Mouse (Mus musculus): Measurements from ENCODE around the gene Eif4ebp2. TPM values are rescaled to one million over a fixed set of nuclear protein-coding genes. Genes with fewer than 3 reads are reported as not detected.
A peak's percentile ranks its signal among the peaks of the same experiment; 100 is the strongest.

Eif4ebp2 gene
- 74.4 and 80.6 TPM in 2 replicates for polyA plus RNA-seq (2015; fragmentation: Nextera tagmentation; extraction: Ambion mirVana)

- H3K4me3 ChIP-seq (replicated peaks), result peak within 1 kb of the TSS; percentile 97
- ATAC-seq, result peak; percentile 98
- WGBS, result 0% methylated on average over 34 of the region's 36 CpGs
Observed at GRCm38 (mm10) chr10:61452645-61453044, at the start of gene Eif4ebp2. Gene Eif4ebp2 (minus strand): TSS chr10:61452661.

GRCm38 (mm10) chr10:61500756-61501155, 48.3 kb upstream of the Eif4ebp2 start:
- H3K4me2 ChIP-seq (replicated peaks), result no peak overlapping the region
- no peak overlapping the region for H3K4me3 ChIP-seq (replicated peaks)
- peaks cover 7% of the 10 kb centered on the region; the same call in 1 of the 2 replicates for H3K4me1 ChIP-seq (replicated peaks)
- no peaks in the 10 kb centered on the region for H3K27me3 ChIP-seq (replicated peaks)
- no peaks in the 10 kb centered on the region for H3K36me3 ChIP-seq
- ATAC-seq, result no peak
- no peak overlapping the region for H3K27ac ChIP-seq
- H3K9ac ChIP-seq, result no peak overlapping the region
- H3K9me3 ChIP-seq, result no peaks in the 10 kb centered on the region
- 74% methylated on average over 7 of the region's 7 CpGs for WGBS

More at GRCm38 (mm10) chr10:61452645-61453044, at the start of gene Eif4ebp2:
- no peaks in the 10 kb centered on the region for H3K36me3 ChIP-seq
- peaks cover 23% of the 10 kb centered on the region for H3K4me1 ChIP-seq (replicated peaks)
- H3K9me3 ChIP-seq, result no peaks in the 10 kb centered on the region
- H3K9ac ChIP-seq, result peak within 1 kb of the TSS; percentile 96
- H3K4me2 ChIP-seq (replicated peaks), result peak within 1 kb of the TSS; percentile 77
- no peaks in the 10 kb centered on the region for H3K27me3 ChIP-seq (replicated peaks)
- H3K27ac ChIP-seq, result peak within 1 kb of the TSS; percentile 80

- H3K27me3 ChIP-seq (replicated peaks), result no peaks in the 10 kb centered on the region
- no peaks in the 10 kb centered on the region for H3K9me3 ChIP-seq
- H3K4me1 ChIP-seq (replicated peaks), result peaks cover 15% of the 10 kb centered on the region
- no peak overlapping the region for H3K4me3 ChIP-seq (replicated peaks)
- no peak overlapping the region for H3K27ac ChIP-seq
- no peak for ATAC-seq
- no peak overlapping the region for H3K4me2 ChIP-seq (replicated peaks)
- H3K36me3 ChIP-seq, result no peaks in the 10 kb centered on the region
- no peak overlapping the region for H3K9ac ChIP-seq
- 82% methylated on average over 20 of the region's 20 CpGs for WGBS
Observed at GRCm38 (mm10) chr10:61499505-61500466, 47.3 kb upstream of the Eif4ebp2 start.

GRCm38 (mm10) chr10:61496231-61496630, 43.8 kb upstream of the Eif4ebp2 start:
- H3K4me3 ChIP-seq (replicated peaks), result no peak overlapping the region

GRCm38 (mm10) chr10:61495461-61495860, 43.0 kb upstream of the Eif4ebp2 start:
- H3K4me2 ChIP-seq (replicated peaks), result no peak overlapping the region
- no peaks in the 10 kb centered on the region for H3K27me3 ChIP-seq (replicated peaks)
- no peaks in the 10 kb centered on the region for H3K36me3 ChIP-seq
- H3K4me1 ChIP-seq (replicated peaks), result peaks cover 20% of the 10 kb centered on the region
- no peak overlapping the region for H3K27ac ChIP-seq
- no peak for ATAC-seq
- H3K9ac ChIP-seq, result no peak overlapping the region
- WGBS, result 54% methylated on average over 4 of the region's 4 CpGs
- H3K9me3 ChIP-seq, result no peaks in the 10 kb centered on the region
- no peak overlapping the region for H3K4me3 ChIP-seq (replicated peaks)

More at GRCm38 (mm10) chr10:61496231-61496630, 43.8 kb upstream of the Eif4ebp2 start:
- Histone ChIP-seq H3K4me1 (replicated peaks) (peaks cover 20% of the 10 kb centered on the region), H3K9ac (no peak overlapping the region), H3K4me2 (replicated peaks) (no peak overlapping the region), H3K9me3 (no peaks in the 10 kb centered on the region), H3K27ac (peak overlapping the region; percentile 40; the same call in 1 of the 2 replicates), H3K36me3 (no peaks in the 10 kb centered on the region), H3K27me3 (replicated peaks) (no peaks in the 10 kb centered on the region)
- WGBS, result 48% methylated on average over 9 of the region's 9 CpGs
- ATAC-seq, result no peak

- Histone ChIP-seq H3K27me3 (replicated peaks) (no peaks in the 10 kb centered on the region), H3K9ac (no peak overlapping the region), H3K9me3 (no peaks in the 10 kb centered on the region), H3K4me2 (replicated peaks) (peak overlapping the region; percentile 30; the same call in 1 of the 2 replicates), H3K36me3 (no peaks in the 10 kb centered on the region), H3K4me1 (replicated peaks) (peaks cover 20% of the 10 kb centered on the region), H3K27ac (no peak overlapping the region), H3K4me3 (replicated peaks) (no peak overlapping the region)
- 12% methylated on average over 11 of the region's 11 CpGs for WGBS
- ATAC-seq, result peak; percentile 88
Observed at GRCm38 (mm10) chr10:61492040-61492439, 39.6 kb upstream of the Eif4ebp2 start.

GRCm38 (mm10) chr10:61491573-61491972, 39.1 kb upstream of the Eif4ebp2 start:
- Histone ChIP-seq H3K4me3 (replicated peaks) (no peak overlapping the region), H3K9ac (no peak overlapping the region), H3K27ac (no peak overlapping the region), H3K4me2 (replicated peaks) (peak overlapping the region; percentile 30; the same call in 1 of the 2 replicates), H3K9me3 (no peaks in the 10 kb centered on the region), H3K4me1 (replicated peaks) (peaks cover 20% of the 10 kb centered on the region), H3K27me3 (replicated peaks) (no peaks in the 10 kb centered on the region), H3K36me3 (no peaks in the 10 kb centered on the region)
- WGBS, result 29% methylated on average over 8 of the region's 8 CpGs
- ATAC-seq, result peak; percentile 29; the same call in 1 of the 2 replicates

- H3K9me3 ChIP-seq, result no peaks in the 10 kb centered on the region
- H3K27me3 ChIP-seq (replicated peaks), result no peaks in the 10 kb centered on the region
- ATAC-seq, result no peak
- H3K4me2 ChIP-seq (replicated peaks), result no peak overlapping the region
- WGBS, result 88% methylated on average over 6 of the region's 6 CpGs
- H3K27ac ChIP-seq, result no peak overlapping the region
- H3K4me3 ChIP-seq (replicated peaks), result no peak overlapping the region
- H3K9ac ChIP-seq, result no peak overlapping the region
- 0 out of 2 replicates have a peak, but pooled peaks cover 5% of the 10 kb centered on the region for H3K4me1 ChIP-seq (replicated peaks)
- no peaks in the 10 kb centered on the region for H3K36me3 ChIP-seq
Observed at GRCm38 (mm10) chr10:61488522-61489110, 36.2 kb upstream of the Eif4ebp2 start.

GRCm38 (mm10) chr10:61486551-61487339, 34.3 kb upstream of the Eif4ebp2 start:
- WGBS, result 84% methylated on average over 8 of the region's 8 CpGs
- Histone ChIP-seq H3K27me3 (replicated peaks) (no peaks in the 10 kb centered on the region), H3K27ac (no peak overlapping the region), H3K9me3 (no peaks in the 10 kb centered on the region), H3K36me3 (no peaks in the 10 kb centered on the region), H3K4me2 (replicated peaks) (no peak overlapping the region), H3K4me3 (replicated peaks) (no peak overlapping the region), H3K9ac (no peak overlapping the region), H3K4me1 (replicated peaks) (0 out of 2 replicates have a peak, but pooled peaks cover 2% of the 10 kb centered on the region)
- no peak for ATAC-seq

- no peak for ATAC-seq
- H3K9me3 ChIP-seq, result no peaks in the 10 kb centered on the region
Observed at GRCm38 (mm10) chr10:61484801-61485200, 32.3 kb upstream of the Eif4ebp2 start.

GRCm38 (mm10) chr10:61482771-61483170, 30.3 kb upstream of the Eif4ebp2 start:
- no peak overlapping the region for H3K4me3 ChIP-seq (replicated peaks)
- no peaks in the 10 kb centered on the region for H3K9me3 ChIP-seq
- no peak overlapping the region for H3K9ac ChIP-seq
- H3K4me2 ChIP-seq (replicated peaks), result no peak overlapping the region
- 91% methylated on average over 7 of the region's 7 CpGs for WGBS
- H3K36me3 ChIP-seq, result no peaks in the 10 kb centered on the region
- ATAC-seq, result no peak
- no peak overlapping the region for H3K27ac ChIP-seq
- H3K4me1 ChIP-seq (replicated peaks), result no peaks in the 10 kb centered on the region
- H3K27me3 ChIP-seq (replicated peaks), result no peaks in the 10 kb centered on the region

More at GRCm38 (mm10) chr10:61484801-61485200, 32.3 kb upstream of the Eif4ebp2 start:
- Histone ChIP-seq H3K9ac (no peak overlapping the region), H3K4me3 (replicated peaks) (no peak overlapping the region), H3K4me2 (replicated peaks) (no peak overlapping the region), H3K36me3 (no peaks in the 10 kb centered on the region), H3K27me3 (replicated peaks) (no peaks in the 10 kb centered on the region), H3K27ac (no peak overlapping the region), H3K4me1 (replicated peaks) (no peaks in the 10 kb centered on the region)
- WGBS, result 77% methylated on average over 11 of the region's 11 CpGs

Data from intestine, embryonic 15.5 days (tissue).